Mouse (Mus musculus) heart, adult 2 months (tissue): ENCODE results near the gene Pum1. TPM values are rescaled to one million over a fixed set of nuclear protein-coding genes. Genes with fewer than 3 reads are reported as not detected.

ENCODE experiments used
- DNase-seq, 2 experiments: peaks; one replicate each; pipeline ENCODE4 v3.0.0; 2021
- H3K27ac ChIP-seq: fragments of 200-600 bp; 2 replicates; pipeline ENCODE4 v1.8.1; 2022
- H3K27me3 ChIP-seq: fragments of 200-500 bp; 2 replicates; pipeline ENCODE4 v1.6.1; 2012; ENCODE audit warnings: mild to moderate bottlenecking, low read length, inconsistent platforms, mixed read lengths; ENCODE audit not compliant: control insufficient read depth, insufficient read depth
- H3K36me3 ChIP-seq: fragments of 200-500 bp; 2 replicates; pipeline ENCODE4 v1.6.1; 2012; ENCODE audit warnings: low read length, inconsistent platforms; ENCODE audit not compliant: control insufficient read depth, insufficient read depth
- H3K4me1 ChIP-seq: fragments of 200-500 bp; 2 replicates; pipeline ENCODE4 v1.6.1; 2011; ENCODE audit warnings: low read length; ENCODE audit not compliant: control insufficient read depth, insufficient read depth
- H3K4me3 ChIP-seq: fragments of 200-600 bp; 2 replicates; pipeline ENCODE4 v1.8.1; 2022
- H3K79me2 ChIP-seq: fragments of 200-500 bp; replicated peaks from 2 replicates; pipeline ENCODE4 v1.6.1; 2012; ENCODE audit warnings: mild to moderate bottlenecking, inconsistent platforms, low read length, moderate library complexity, mixed read lengths; ENCODE audit not compliant: control insufficient read depth, insufficient read depth
- H3K9ac ChIP-seq: fragments of 200-500 bp; 2 replicates; pipeline ENCODE4 v1.6.1; 2012; ENCODE audit warnings: low read depth, mild to moderate bottlenecking, control low read depth, inconsistent platforms, low read length, mixed read lengths
- CTCF ChIP-seq: fragments of 200-600 bp; IDR thresholded peaks from 2 replicates; pipeline ENCODE4 v1.8.1; 2022; ENCODE audit warnings: antibody characterized with exemption, mild to moderate bottlenecking, moderate library complexity
- EP300 ChIP-seq: fragments of 200-500 bp; IDR thresholded peaks from 2 replicates; pipeline ENCODE4 v1.6.1; 2011; ENCODE audit warnings: low read depth, low read length, control low read depth; ENCODE audit not compliant: insufficient read depth
- POLR2A ChIP-seq: fragments of 200-500 bp; IDR thresholded peaks from 2 replicates; pipeline ENCODE4 v1.6.1; 2011; ENCODE audit warnings: mild to moderate bottlenecking, low read depth, low read length, control low read depth; ENCODE audit not compliant: insufficient read depth
- WGBS: fragments of 180-500 bp; shearing (Covaris S2); methylation state at CpG from one replicate; pipeline ENCODE4 v1.1.7; 2018; 5-methylcytosine and 5-hydroxymethylcytosine counted together
- intact Hi-C: fragments of 180-260 bp; cut with DNase I; formaldehyde crosslinking; loops from one replicate; pipeline ENCODE4 v1.15.1; 2025
- polyA plus RNA-seq: library from polyadenylated mRNA; depleted of rRNA; stranded (reverse); fragments of >200 nt; gene quantifications from 2 replicates; pipeline ENCODE4 v1.2.3, GENCODE M21; 2012
- total RNA-seq, 2 experiments: library from RNA; stranded (reverse); gene quantifications; 2 replicates each; pipeline ENCODE4 v1.2.3; 2021

Pum1 gene
- total and polyA plus RNA-seq, 3 experiments, result 32.2 to 59.7 (median 57.1) TPM

DNA sequence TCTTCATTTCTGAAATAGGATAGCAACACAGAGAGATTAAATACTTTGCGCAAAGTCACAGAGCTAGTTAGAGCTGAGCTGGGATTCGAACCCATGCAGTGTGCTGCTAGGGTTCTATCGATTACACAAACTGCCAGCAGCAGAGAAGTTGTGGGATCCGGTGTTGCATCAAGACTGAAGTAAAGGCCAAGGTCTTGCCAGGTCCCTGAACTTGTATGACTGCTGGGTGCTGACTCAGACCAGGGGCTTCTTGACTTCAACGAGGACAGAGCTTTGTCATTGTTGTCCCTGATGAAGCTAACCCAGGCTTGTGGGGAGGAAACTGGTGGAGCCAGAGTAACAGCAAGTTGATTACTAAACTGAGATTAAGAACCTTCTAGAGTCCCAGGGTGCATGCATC, 138.1 kb downstream of the Pum1 start:
- WGBS, result 76% methylated on average over 5 of the region's 5 CpGs

DNA sequence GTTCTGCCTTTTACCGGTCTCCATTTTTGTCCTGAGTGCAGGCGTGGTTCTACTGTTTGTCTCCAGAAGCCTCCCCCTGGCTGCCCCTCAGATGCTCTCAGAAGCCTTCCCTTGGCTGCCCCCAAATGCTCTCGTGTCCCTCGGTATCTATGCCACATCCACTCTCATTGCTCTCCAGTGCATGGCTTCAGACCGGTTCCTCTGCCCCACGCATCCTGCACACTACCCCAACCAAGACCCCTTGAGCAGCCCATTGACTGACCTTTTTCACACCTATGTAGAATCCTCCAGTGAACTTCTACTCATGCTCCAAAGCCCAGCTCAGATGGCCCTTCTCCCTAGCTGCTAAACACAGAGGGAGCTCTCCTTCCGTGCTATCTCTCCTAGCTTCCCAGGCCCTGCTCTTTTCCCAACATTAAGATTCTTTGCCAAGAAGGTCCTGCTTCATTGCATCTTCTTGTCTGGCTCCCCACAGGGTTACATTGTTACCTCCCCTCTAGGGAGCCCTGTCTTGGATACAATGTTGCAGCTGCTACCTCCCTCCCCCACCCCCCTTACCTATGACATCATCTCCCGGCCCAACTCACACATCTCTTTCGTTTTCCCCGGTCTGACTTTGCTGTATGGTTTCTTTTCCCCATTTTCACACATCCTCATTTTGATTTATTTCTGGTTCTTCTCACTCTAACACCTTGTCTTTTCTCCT, 138.7 kb downstream of the Pum1 start:
- peak overlapping the region; percentile 27 for H3K9ac ChIP-seq
- 48% methylated on average over 10 of the region's 10 CpGs for WGBS
- intact Hi-C loops, result no loop called here
- no peaks in the 10 kb centered on the region; the same call in 1 of the 2 replicates for H3K79me2 ChIP-seq
- H3K27ac ChIP-seq, result peak overlapping the region; percentile 51
- H3K36me3 ChIP-seq, result no peaks in the 10 kb centered on the region
- H3K4me3 ChIP-seq, result no peak overlapping the region
- TF ChIP-seq CTCF (peak; percentile 26), EP300 (peak; percentile 82; the same call in 1 of the 2 replicates), POLR2A (no peak)
- peaks cover 63% of the 10 kb centered on the region for H3K4me1 ChIP-seq
- H3K27me3 ChIP-seq, result no peaks in the 10 kb centered on the region
- peak in 1 of 2 experiments; percentile 54 for DNase-seq

More for the DNA sequence above, 138.1 kb downstream of the Pum1 start:
- H3K9ac ChIP-seq, result no peak overlapping the region
- intact Hi-C loops, result no loop called here
- H3K4me1 ChIP-seq, result peaks cover 65% of the 10 kb centered on the region
- no peaks in the 10 kb centered on the region for H3K27me3 ChIP-seq
- H3K27ac ChIP-seq, result peak overlapping the region; percentile 63
- TF ChIP-seq CTCF (no peak), EP300 (no peak), POLR2A (no peak)
- H3K36me3 ChIP-seq, result no peaks in the 10 kb centered on the region
- no peak overlapping the region for H3K4me3 ChIP-seq
- no peaks in the 10 kb centered on the region; the same call in 1 of the 2 replicates for H3K79me2 ChIP-seq
- DNase-seq, result no peak

GRCm38 (mm10) chr4:130803591-130803990, 140.5 kb downstream of the Pum1 start:
- Histone ChIP-seq H3K36me3 (no peaks in the 10 kb centered on the region), H3K4me1 (peaks cover 54% of the 10 kb centered on the region), H3K4me3 (no peak overlapping the region), H3K27ac (peak overlapping the region; percentile 9; the same call in 1 of the 2 replicates), H3K9ac (no peak overlapping the region), H3K27me3 (no peaks in the 10 kb centered on the region), H3K79me2 (no peaks in the 10 kb centered on the region; the same call in 1 of the 2 replicates)
- TF ChIP-seq CTCF (no peak), EP300 (no peak), POLR2A (no peak)
- no peak for DNase-seq
- intact Hi-C loops, result no loop called here
- WGBS, result 73% methylated on average over 2 of the region's 2 CpGs

- Histone ChIP-seq H3K9ac (no peak overlapping the region), H3K4me3 (no peak overlapping the region), H3K27ac (no peak overlapping the region), H3K79me2 (no peaks in the 10 kb centered on the region; the same call in 1 of the 2 replicates), H3K36me3 (no peaks in the 10 kb centered on the region), H3K4me1 (peaks cover 49% of the 10 kb centered on the region), H3K27me3 (no peaks in the 10 kb centered on the region)
- intact Hi-C loops, result no loop called here
- no peak for DNase-seq
- TF ChIP-seq EP300, result no peak
- TF ChIP-seq CTCF, result no peak
- no peak for TF ChIP-seq POLR2A
- 50% methylated on average over 2 of the region's 2 CpGs for WGBS
Observed at GRCm38 (mm10) chr4:130804292-130804691, 141.2 kb downstream of the Pum1 start.

- no peak overlapping the region; the same call in 1 of the 2 replicates for H3K27ac ChIP-seq
- no peak overlapping the region for H3K9ac ChIP-seq
- intact Hi-C loops, result no loop called here
- DNase-seq, result peak; percentile 61 to 74
- peaks cover 47% of the 10 kb centered on the region for H3K4me1 ChIP-seq
- H3K27me3 ChIP-seq, result no peaks in the 10 kb centered on the region
- WGBS, result 38% methylated on average over 7 of the region's 7 CpGs
- no peaks in the 10 kb centered on the region for H3K36me3 ChIP-seq
- no peaks in the 10 kb centered on the region; the same call in 1 of the 2 replicates for H3K79me2 ChIP-seq
- TF ChIP-seq EP300 (no peak), CTCF (no peak), POLR2A (no peak)
- H3K4me3 ChIP-seq, result no peak overlapping the region
Observed at GRCm38 (mm10) chr4:130804771-130805361, 141.7 kb downstream of the Pum1 start.

GRCm38 (mm10) chr4:130805746-130806145, 142.6 kb downstream of the Pum1 start:
- peaks cover 39% of the 10 kb centered on the region for H3K4me1 ChIP-seq
- WGBS, result 54% methylated on average over 7 of the region's 7 CpGs

More at GRCm38 (mm10) chr4:130805746-130806145, 142.6 kb downstream of the Pum1 start:
- Histone ChIP-seq H3K36me3 (no peaks in the 10 kb centered on the region), H3K27ac (no peak overlapping the region), H3K4me3 (no peak overlapping the region), H3K9ac (no peak overlapping the region), H3K79me2 (no peaks in the 10 kb centered on the region; the same call in 1 of the 2 replicates), H3K27me3 (no peaks in the 10 kb centered on the region)
- no peak for DNase-seq
- TF ChIP-seq EP300, result no peak
- intact Hi-C loops, result no loop called here
